ENCODE assay signal across 10 mouse cellular contexts in genomic region chr3:105892572-105893495, GRCm38 (mm10). TPM values are rescaled to one million over a fixed set of nuclear protein-coding genes. Genes with fewer than 3 reads are reported as not detected.
A peak's percentile ranks its signal among the peaks of the same experiment; 100 is the strongest.
DNase-seq lines count a peak whose midpoint lies in the region; ATAC-seq lines count a peak whose summit lies in the region.
"Had no signal": no experiment of that assay in that cellular context is flagged by ENCODE, and none has a peak within 500 bp of the region (broad histone marks: within the 10 kb centered on the region; RNA-seq: fewer than 3 reads in every experiment).

No protein-coding gene starts in this region.

- peak overlapping the region; percentile 91 for H3K27ac ChIP-seq in brown adipose tissue, adult 24 weeks (replicated peaks; ENCODE audit: low read depth, low read length)
- peak overlapping the region; percentile 73 for H3K27ac ChIP-seq in liver, embryonic 12.5 days

- H3K4me2 ChIP-seq in liver, embryonic 12.5 days: peak overlapping the region; percentile 58

- intact Hi-C loops in heart, postnatal 36 days (cut with DNase I): no loop called here
- intact Hi-C loops in left cerebral cortex, postnatal 4 days (cut with DNase I): no loop called here

- 0 out of 2 replicates have a peak, but pooled peaks cover 4% of the 10 kb centered on the region for H3K27me3 ChIP-seq in liver, embryonic 12.5 days (replicated peaks)

- no peaks in the 10 kb centered on the region for H3K9me3 ChIP-seq in liver, embryonic 12.5 days (replicated peaks)

- peak; percentile 50 to 72 for DNase-seq in heart, adult 18-20 months
- no peak for DNase-seq in heart, postnatal 36 days
- DNase-seq in spleen, postnatal 14 days (ENCODE audit: low spot score in 2 of 2): peak; percentile 45 to 61
- DNase-seq in c-Kit-positive CD71-positive TER-119-positive erythroid progenitor cells, embryonic 14.5 days (ENCODE audit: low spot score): no peak
- no peak for DNase-seq in right cerebral cortex, adult 18-20 months
- no peak for DNase-seq in left cerebral cortex, postnatal 4 days

- no peaks in the 10 kb centered on the region for H3K36me3 ChIP-seq in liver, embryonic 12.5 days

- 28% methylated on average over 19 of the region's 19 CpGs for whole genome bisulfite sequencing in liver, embryonic 12.5 days (ENCODE audit: insufficient replicate concordance)

- peak overlapping the region; percentile 9; the same call in 1 of the 2 replicates for H3K4me3 ChIP-seq in brown adipose tissue, adult 24 weeks (ENCODE audit: insufficient read depth, low read depth, low read length)
- H3K4me3 ChIP-seq in liver, embryonic 12.5 days: peak overlapping the region; percentile 9

- H3K4me1 ChIP-seq in brown adipose tissue, adult 24 weeks (ENCODE audit: control insufficient read depth, insufficient read depth, insufficient read length, low read length): peaks cover 29% of the 10 kb centered on the region
- peaks cover 49% of the 10 kb centered on the region for H3K4me1 ChIP-seq in liver, embryonic 12.5 days

- H3K9ac ChIP-seq in liver, embryonic 12.5 days: no peak overlapping the region

- ATAC-seq in liver, embryonic 12.5 days: peak; percentile 79

RNA-seq across cellular contexts. Expression of gene Tmigd3, which starts 22.1 kb away (rescaled TPM):
- total RNA-seq in heart, adult 18-20 months (2021): under 1 TPM in 1 of 2 experiments, not detected in 1; 0.30 TPM
- under 1 TPM in 1 of 2 experiments, not detected in 1; 0.49 TPM for total RNA-seq in heart, postnatal 36 days (2021)
- not detected in 2 replicates for polyA plus RNA-seq in brown adipose tissue, adult 24 weeks (2012; ENCODE audit: insufficient read depth, insufficient read length, missing spikeins)
- polyA plus RNA-seq in liver, embryonic 12.5 days (2016; fragmentation: Nextera tagmentation; extraction: Ambion mirVana): 0.30 TPM in 1 of 2 replicates, not detected in the other
- not detected for total RNA-seq in left cerebral cortex, postnatal 4 days (2021)
- total RNA-seq: gastrocnemius, postnatal 4 days had no signal
- polyA plus RNA-seq: stomach, embryonic 14.5 days had no signal

RNA-seq across cellular contexts. Expression of gene Adora3, which starts 22.2 kb away (rescaled TPM):
- total RNA-seq in heart, adult 18-20 months (2021): not detected
- under 1 TPM in 1 of 2 experiments, not detected in 1; 0.22 TPM for total RNA-seq in heart, postnatal 36 days (2021)
- not detected in 2 replicates for polyA plus RNA-seq in brown adipose tissue, adult 24 weeks (2012; ENCODE audit: insufficient read depth, insufficient read length, missing spikeins)
- polyA plus RNA-seq in liver, embryonic 12.5 days (2016; fragmentation: Nextera tagmentation; extraction: Ambion mirVana): 0.17 and 0.39 TPM in 2 replicates
- under 1 TPM; 0.28 to 0.36 TPM for total RNA-seq in left cerebral cortex, postnatal 4 days (2021)

RNA-seq across cellular contexts. Expression of gene I830077J02Rik, which starts 39.6 kb away (rescaled TPM):
- total RNA-seq in heart, adult 18-20 months (2021): under 1 TPM; 0.15 to 0.41 TPM
- under 1 TPM; 0.54 to 0.94 TPM for total RNA-seq in heart, postnatal 36 days (2021)
- polyA plus RNA-seq in brown adipose tissue, adult 24 weeks (2012; ENCODE audit: insufficient read depth, insufficient read length, missing spikeins): 2.4 and 4.1 TPM in 2 replicates
- 4.0 and 4.4 TPM in 2 replicates for polyA plus RNA-seq in liver, embryonic 12.5 days (2016; fragmentation: Nextera tagmentation; extraction: Ambion mirVana)
- total RNA-seq in left cerebral cortex, postnatal 4 days (2021): under 1 TPM; 0.56 to 0.64 TPM

Comparison
In these comparisons a context has a peak if more than half of its experiments do, and no peak if none do; other contexts are left out.
1. DNase-seq: peak in heart, adult 18-20 months (2 of 2) and spleen, postnatal 14 days (2 of 2); none in heart, postnatal 36 days (0 of 2), c-Kit-positive CD71-positive TER-119-positive erythroid progenitor cells, embryonic 14.5 days (single experiment), right cerebral cortex, adult 18-20 months (single experiment) and left cerebral cortex, postnatal 4 days (single experiment).